Mouse (Mus musculus) intestine, embryonic 16.5 days (tissue): Measurements from ENCODE around the gene Rpl35. TPM values are rescaled to one million over a fixed set of nuclear protein-coding genes. Genes with fewer than 3 reads are reported as not detected.
"Not testable (repeated sequence)": the region's sequence is repeated elsewhere in the genome, so short reads cannot be mapped to it uniquely, and the experiment has no call there.

ENCODE experiments used
- ATAC-seq: fragments of 200-750 bp; cut with Nextera tagmentation; 2 replicates; pipeline ENCODE4 v1.8.0; 2017; ENCODE audit warnings: moderate TSS enrichment, moderate library complexity
- H3K27ac ChIP-seq: fragments of 300-500 bp; sonication (generic); 2 replicates; pipeline ENCODE4 v1.5.1; 2014; ENCODE audit warnings: mild to moderate bottlenecking, low read length
- H3K27me3 ChIP-seq: fragments of 300-500 bp; sonication (generic); replicated peaks from 2 replicates; pipeline ENCODE4 v1.6.1; 2014; ENCODE audit warnings: low read length, control low read depth, mixed read lengths; ENCODE audit not compliant: control insufficient read depth, insufficient read depth
- H3K36me3 ChIP-seq: fragments of 300-500 bp; sonication (generic); 2 replicates; pipeline ENCODE4 v1.6.1; 2014; ENCODE audit warnings: low read length, control low read depth; ENCODE audit not compliant: control insufficient read depth, insufficient read depth
- H3K4me1 ChIP-seq: fragments of 300-500 bp; sonication (generic); 2 replicates; pipeline ENCODE4 v1.6.1; 2014; ENCODE audit warnings: low read length, control low read depth, mixed read lengths; ENCODE audit not compliant: control insufficient read depth, insufficient read depth
- H3K4me2 ChIP-seq: fragments of 300-500 bp; sonication (generic); 2 replicates; pipeline ENCODE4 v1.6.1; 2014; ENCODE audit warnings: low read depth, low read length, control low read depth
- H3K4me3 ChIP-seq: fragments of 300-500 bp; sonication (generic); 2 replicates; pipeline ENCODE4 v1.5.1; 2014; ENCODE audit warnings: mild to moderate bottlenecking, low read length
- H3K9ac ChIP-seq: fragments of 300-500 bp; sonication (generic); 2 replicates; pipeline ENCODE4 v1.6.1; 2014; ENCODE audit warnings: low read depth, low read length
- H3K9me3 ChIP-seq: fragments of 300-500 bp; sonication (generic); 2 replicates; pipeline ENCODE4 v1.6.1; 2016; ENCODE audit warnings: low read length, control low read depth; ENCODE audit not compliant: control insufficient read depth
- WGBS: fragments of 180-500 bp; shearing (Covaris S2); extraction: QIAGEN DNeasy Blood & Tissue Kit; methylation state at CpG from one replicate; pipeline ENCODE4 v1.1.7; 2014; 5-methylcytosine and 5-hydroxymethylcytosine counted together
- polyA plus RNA-seq: library from polyadenylated mRNA; unstranded; fragments of >200 nt; fragmentation: Nextera tagmentation; extraction: Ambion mirVana; gene quantifications from 2 replicates; pipeline ENCODE4 v1.2.1, GENCODE M21; 2015

The Rpl35 gene
- 800 and 859 TPM in 2 replicates for polyA plus RNA-seq

- 9% methylated on average over 15 of the region's 15 CpGs for WGBS
- ATAC-seq, result no peak
- H3K27me3 ChIP-seq, result no peaks in the 10 kb centered on the region
- H3K9me3 ChIP-seq, result no peaks in the 10 kb centered on the region
- H3K4me3 ChIP-seq, result peak within 1 kb of the TSS; percentile 67
- peak within 1 kb of the TSS; percentile 88 for H3K9ac ChIP-seq
- H3K36me3 ChIP-seq, result peaks cover 13% of the 10 kb centered on the region
- peak within 1 kb of the TSS; percentile 84 for H3K27ac ChIP-seq
- H3K4me1 ChIP-seq, result peaks cover 37% of the 10 kb centered on the region
- H3K4me2 ChIP-seq, result peak within 1 kb of the TSS; percentile 71
These were observed at the start of gene Rpl35 for GRCm38 (mm10) chr2:39005574-39006079. Gene Rpl35 (minus strand): TSS chr2:39005624.

- Histone ChIP-seq H3K9ac (no peak overlapping the region), H3K4me2 (no peak overlapping the region), H3K4me1 (no peaks in the 10 kb centered on the region), H3K27ac (no peak overlapping the region), H3K27me3 (no peaks in the 10 kb centered on the region), H3K4me3 (no peak overlapping the region), H3K36me3 (peaks cover 6% of the 10 kb centered on the region; the same call in 1 of the 2 replicates), H3K9me3 (no peaks in the 10 kb centered on the region)
- ATAC-seq, result no peak
- 96% methylated on average over 1 of the region's 1 CpGs for WGBS
These were observed 43.1 kb upstream of the Rpl35 start for GRCm38 (mm10) chr2:39048515-39048914.

- no peak overlapping the region for H3K4me2 ChIP-seq
- H3K27me3 ChIP-seq, result no peaks in the 10 kb centered on the region
- no peaks in the 10 kb centered on the region for H3K4me1 ChIP-seq
- ATAC-seq, result no peak
- no peaks in the 10 kb centered on the region for H3K9me3 ChIP-seq
- H3K4me3 ChIP-seq, result no peak overlapping the region
- no peak overlapping the region for H3K27ac ChIP-seq
- WGBS, result 89% methylated on average over 1 of the region's 1 CpGs
- H3K36me3 ChIP-seq, result no peaks in the 10 kb centered on the region
- H3K9ac ChIP-seq, result no peak overlapping the region
These were observed 34.8 kb upstream of the Rpl35 start for GRCm38 (mm10) chr2:39040215-39040614.

DNA sequence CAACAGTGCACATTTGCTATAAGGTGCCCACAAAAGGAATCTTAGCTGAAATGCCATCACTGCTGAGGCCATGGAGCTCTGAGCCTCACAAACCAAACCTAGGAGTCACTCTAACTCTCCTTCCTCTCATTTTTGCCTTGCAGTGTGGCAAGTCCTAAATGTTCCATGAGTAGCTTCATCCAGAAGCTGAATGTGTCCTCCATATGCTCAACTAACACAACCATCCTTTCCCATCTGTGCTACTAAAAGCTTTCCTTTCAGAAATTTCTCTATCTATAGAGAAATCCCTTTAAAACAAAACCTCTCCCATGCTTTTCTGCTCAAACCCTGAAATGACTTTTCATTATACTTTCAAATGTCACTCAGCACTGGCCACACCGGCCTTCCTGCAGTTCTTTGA lies 26.2 kb upstream of the Rpl35 start:
- no peaks in the 10 kb centered on the region for H3K9me3 ChIP-seq
- no peak overlapping the region for H3K4me3 ChIP-seq
- H3K9ac ChIP-seq, result no peak overlapping the region
- no peak overlapping the region for H3K27ac ChIP-seq
- no peak overlapping the region for H3K4me2 ChIP-seq
- no peaks in the 10 kb centered on the region for H3K4me1 ChIP-seq
- peaks cover 17% of the 10 kb centered on the region for H3K36me3 ChIP-seq
- no peaks in the 10 kb centered on the region for H3K27me3 ChIP-seq
- 91% methylated on average over 1 of the region's 1 CpGs for WGBS
- no peak for ATAC-seq

DNA sequence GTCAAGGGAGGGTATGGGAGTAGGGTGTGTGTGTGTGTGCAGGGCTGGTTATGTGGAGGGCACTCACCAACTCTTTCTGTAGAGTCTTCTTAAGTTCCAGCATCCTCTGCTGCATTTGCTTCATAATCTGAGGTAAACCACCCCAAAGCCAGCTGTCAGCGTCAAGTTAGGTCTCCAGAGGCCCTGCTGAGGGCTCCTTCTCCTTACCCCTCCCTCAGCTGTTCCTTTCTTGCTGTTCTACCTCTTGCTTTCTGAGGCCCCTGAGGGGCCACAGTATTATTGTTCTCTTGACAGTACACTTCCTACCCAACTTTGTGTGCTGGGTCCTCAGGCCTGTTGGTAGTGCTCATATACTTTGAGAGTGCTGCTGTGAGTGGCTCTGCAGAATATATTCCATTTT lies 14.6 kb upstream of the Rpl35 start:
- no peaks in the 10 kb centered on the region for H3K27me3 ChIP-seq
- ATAC-seq, result no peak
- WGBS, result 83% methylated on average over 1 of the region's 1 CpGs
- H3K9ac ChIP-seq, result no peak overlapping the region
- no peaks in the 10 kb centered on the region for H3K4me1 ChIP-seq
- H3K27ac ChIP-seq, result no peak overlapping the region
- H3K4me3 ChIP-seq, result no peak overlapping the region
- H3K9me3 ChIP-seq, result no peaks in the 10 kb centered on the region
- H3K36me3 ChIP-seq, result peaks cover 11% of the 10 kb centered on the region
- no peak overlapping the region for H3K4me2 ChIP-seq

- 72% methylated on average over 3 of the region's 3 CpGs for WGBS
- no peak for ATAC-seq
- H3K36me3 ChIP-seq, result peaks cover 7% of the 10 kb centered on the region; the same call in 1 of the 2 replicates
These were observed 11.2 kb upstream of the Rpl35 start for GRCm38 (mm10) chr2:39016581-39016980.

GRCm38 (mm10) chr2:39012768-39013279 lies 7.4 kb upstream of the Rpl35 start:
- Histone ChIP-seq H3K9ac (no peak overlapping the region), H3K4me2 (no peak overlapping the region), H3K4me1 (peaks cover 13% of the 10 kb centered on the region), H3K36me3 (0 out of 2 replicates have a peak, but pooled peaks cover 4% of the 10 kb centered on the region), H3K4me3 (no peak overlapping the region), H3K27me3 (no peaks in the 10 kb centered on the region), H3K27ac (no peak overlapping the region), H3K9me3 (no peaks in the 10 kb centered on the region)
- ATAC-seq, result no peak
- WGBS, result 87% methylated on average over 7 of the region's 7 CpGs

More at GRCm38 (mm10) chr2:39016581-39016980, 11.2 kb upstream of the Rpl35 start:
- no peak overlapping the region for H3K4me2 ChIP-seq
- H3K27ac ChIP-seq, result no peak overlapping the region
- H3K4me1 ChIP-seq, result no peaks in the 10 kb centered on the region
- no peaks in the 10 kb centered on the region for H3K9me3 ChIP-seq
- no peaks in the 10 kb centered on the region for H3K27me3 ChIP-seq
- no peak overlapping the region for H3K4me3 ChIP-seq
- no peak overlapping the region for H3K9ac ChIP-seq

- H3K4me2 ChIP-seq, result no peak overlapping the region
- H3K9me3 ChIP-seq, result no peaks in the 10 kb centered on the region
- H3K27me3 ChIP-seq, result no peaks in the 10 kb centered on the region
- H3K4me3 ChIP-seq, result no peak overlapping the region
- 80% methylated on average over 3 of the region's 3 CpGs for WGBS
- H3K36me3 ChIP-seq, result 0 out of 2 replicates have a peak, but pooled peaks cover 4% of the 10 kb centered on the region
- no peak overlapping the region for H3K27ac ChIP-seq
- ATAC-seq, result no peak
- no peak overlapping the region for H3K9ac ChIP-seq
- H3K4me1 ChIP-seq, result peaks cover 15% of the 10 kb centered on the region
These were observed 6.5 kb upstream of the Rpl35 start for GRCm38 (mm10) chr2:39011971-39012370.

DNA sequence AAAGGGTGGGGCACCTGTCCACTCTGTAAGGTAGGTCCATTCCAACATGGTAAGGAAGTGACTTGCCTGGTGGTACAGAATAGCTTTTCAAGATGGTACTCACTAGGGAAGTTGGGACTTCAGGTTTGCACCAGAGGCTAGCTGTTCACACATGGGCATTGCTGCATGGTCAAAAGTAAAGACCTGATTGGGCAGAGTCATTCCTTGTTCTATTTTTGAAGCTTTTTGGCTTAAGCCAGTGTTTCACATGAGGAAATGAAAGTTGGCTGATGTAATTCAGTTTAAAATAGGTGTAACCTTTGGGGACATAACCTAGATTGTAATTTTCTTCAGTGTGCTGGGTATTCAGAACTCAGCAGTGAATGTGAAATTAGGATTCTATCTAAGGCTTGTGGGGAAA lies 5.8 kb upstream of the Rpl35 start:
- no peak overlapping the region for H3K4me2 ChIP-seq
- no peak overlapping the region for H3K9ac ChIP-seq
- no peak overlapping the region for H3K27ac ChIP-seq
- H3K4me1 ChIP-seq, result peaks cover 17% of the 10 kb centered on the region
- ATAC-seq, result no peak
- no peaks in the 10 kb centered on the region for H3K36me3 ChIP-seq
- no peaks in the 10 kb centered on the region for H3K27me3 ChIP-seq
- no peaks in the 10 kb centered on the region for H3K9me3 ChIP-seq
- H3K4me3 ChIP-seq, result no peak overlapping the region

DNA sequence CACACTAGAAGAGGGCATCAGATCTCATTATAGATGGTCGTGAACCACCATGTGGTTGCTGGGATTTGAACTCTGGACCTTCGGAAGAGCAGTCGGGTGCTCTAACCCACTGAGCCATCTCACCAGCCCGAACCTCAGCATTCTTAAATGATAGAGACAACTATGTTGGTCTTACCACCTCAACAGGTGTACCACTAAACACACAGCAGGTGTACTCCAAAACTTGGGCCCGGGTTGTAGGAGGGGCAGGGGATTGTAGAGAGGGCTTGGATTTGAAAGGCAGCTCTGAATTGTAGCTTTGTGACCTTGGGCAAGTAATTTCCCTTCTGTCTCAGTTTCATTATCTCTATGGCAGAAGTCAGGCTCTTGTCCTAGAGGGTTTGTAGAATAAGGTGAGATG lies 4.7 kb upstream of the Rpl35 start:
- WGBS, result 91% methylated on average over 5 of the region's 5 CpGs
- H3K4me2 ChIP-seq, ATAC-seq, H3K27ac ChIP-seq, H3K9ac ChIP-seq, H3K27me3 ChIP-seq, H3K9me3 ChIP-seq, H3K36me3 ChIP-seq, H3K4me3 ChIP-seq: not testable (repeated sequence)
- peaks cover 23% of the 10 kb centered on the region for H3K4me1 ChIP-seq
